Mouse (Mus musculus) CH12.LX (cell line): ENCODE results near the gene Cabp1. TPM values are rescaled to one million over a fixed set of nuclear protein-coding genes. Genes with fewer than 3 reads are reported as not detected.

Experiments used
- DNase-seq: peaks from one replicate; pipeline ENCODE4 v3.0.0-alpha.2; 2013; ENCODE audit errors: extremely low read depth
- H3K27ac ChIP-seq: 2 replicates; pipeline ENCODE4 v1.5.1; 2012; ENCODE audit warnings: low read depth, mild to moderate bottlenecking, control low read depth, moderate library complexity; ENCODE audit not compliant: insufficient read depth
- H3K27me3 ChIP-seq: replicated peaks from 2 replicates; pipeline ENCODE3; 2012; ENCODE audit warnings: inconsistent platforms
- H3K36me3 ChIP-seq, 2 experiments: replicated peaks in 1 of 2; 2 replicates each; pipeline versions ENCODE3 to v1.6.1; 2012; ENCODE audit warnings: inconsistent platforms in 1 of 2, low read length in 1 of 2, mild to moderate bottlenecking in 1 of 2, mixed read lengths in 1 of 2, moderate library complexity in 1 of 2; ENCODE audit not compliant: control insufficient read depth in 1 of 2, insufficient read depth in 1 of 2
- H3K4me1 ChIP-seq, 2 experiments: 2 replicates each; pipeline ENCODE4 v1.6.1; 2012; ENCODE audit warnings: inconsistent platforms in 1 of 2, moderate library complexity in 1 of 2; ENCODE audit not compliant: insufficient read depth in 2 of 2, control insufficient read depth in 1 of 2
- H3K4me2 ChIP-seq: 2 replicates; pipeline ENCODE4 v1.6.1; 2012; ENCODE audit warnings: low read depth, mild to moderate bottlenecking, control low read depth; ENCODE audit not compliant: poor library complexity, insufficient read depth, severe bottlenecking
- H3K4me3 ChIP-seq, 3 experiments: fragments of 150-350 bp in 1 of 3; sonication (generic) in 1 of 3; replicated peaks in 1 of 3; 2 replicates each; pipeline versions ENCODE3 to v1.5.1; 2011 to 2012; ENCODE audit warnings: low read depth in 2 of 3, low read length in 2 of 3, mild to moderate bottlenecking in 2 of 3, moderate library complexity in 2 of 3, control low read depth in 1 of 3, improper control_type of control experiment in 1 of 3, inconsistent platforms in 1 of 3, mixed read lengths in 1 of 3; ENCODE audit not compliant: poor library complexity in 1 of 3
- H3K79me2 ChIP-seq: replicated peaks from 2 replicates; pipeline ENCODE4 v1.6.1; 2012; ENCODE audit warnings: mild to moderate bottlenecking, moderate library complexity; ENCODE audit not compliant: control insufficient read depth, poor library complexity, insufficient read depth, severe bottlenecking; ENCODE audit errors: extremely low read depth
- H3K9ac ChIP-seq: 2 replicates; pipeline ENCODE4 v1.6.1; 2012; ENCODE audit warnings: low read depth, mild to moderate bottlenecking, control low read depth, moderate library complexity; ENCODE audit not compliant: insufficient read depth
- H3K9me3 ChIP-seq: replicated peaks from 2 replicates; pipeline ENCODE3; 2012; ENCODE audit warnings: low read length, inconsistent platforms, mixed read lengths
- BHLHE40 ChIP-seq: IDR thresholded peaks from 2 replicates; pipeline ENCODE4 v1.6.1; 2011; ENCODE audit warnings: mild to moderate bottlenecking, low read depth, low read length, improper control_type of control experiment
- CHD1 ChIP-seq: IDR thresholded peaks from 2 replicates; pipeline ENCODE4 v1.6.1; 2012; ENCODE audit warnings: low read depth, low read length, improper control_type of control experiment, inconsistent platforms
- CHD2 ChIP-seq: IDR thresholded peaks from 2 replicates; pipeline ENCODE4 v1.6.1; 2011; ENCODE audit warnings: low read length, improper control_type of control experiment
- CTCF ChIP-seq, 2 experiments: IDR thresholded peaks in 1 of 2; conservative IDR thresholded peaks in 1 of 2; 2 replicates each; pipeline ENCODE4 v1.5.1; 2011 to 2012; ENCODE audit warnings: low read depth in 2 of 2, low read length in 2 of 2, improper control_type of control experiment in 1 of 2, inconsistent platforms in 1 of 2, mild to moderate bottlenecking in 1 of 2, moderate library complexity in 1 of 2
- E2F4 ChIP-seq: IDR thresholded peaks from 2 replicates; pipeline ENCODE4 v1.6.1; 2011; ENCODE audit warnings: low read depth, low read length, improper control_type of control experiment; ENCODE audit not compliant: insufficient replicate concordance
- ELF1 ChIP-seq: IDR thresholded peaks from 2 replicates; pipeline ENCODE4 v1.6.1; 2014; ENCODE audit warnings: low read depth, mild to moderate bottlenecking, inconsistent platforms, low read length, improper control_type of control experiment
- EP300 ChIP-seq: IDR thresholded peaks from 2 replicates; pipeline ENCODE4 v1.6.1; 2011; ENCODE audit warnings: low read length, improper control_type of control experiment
- ETS1 ChIP-seq: conservative IDR thresholded peaks from 2 replicates; pipeline ENCODE4 v1.6.1; 2012; ENCODE audit warnings: low read depth, mild to moderate bottlenecking, inconsistent platforms, low read length, improper control_type of control experiment, moderate library complexity
- GABPA ChIP-seq: IDR thresholded peaks from 2 replicates; pipeline ENCODE4 v1.6.1; 2012; ENCODE audit warnings: low read depth, low read length, improper control_type of control experiment, inconsistent platforms; ENCODE audit not compliant: insufficient replicate concordance
- HCFC1 ChIP-seq: IDR thresholded peaks from 2 replicates; pipeline ENCODE4 v1.6.1; 2012; ENCODE audit warnings: low read depth, mild to moderate bottlenecking, inconsistent platforms, low read length, improper control_type of control experiment
- IRF4 ChIP-seq: IDR thresholded peaks from 2 replicates; pipeline ENCODE4 v1.6.1; 2014; ENCODE audit warnings: low read depth, mild to moderate bottlenecking, inconsistent platforms, low read length, improper control_type of control experiment
- JUN ChIP-seq: IDR thresholded peaks from 2 replicates; pipeline ENCODE4 v1.6.1; 2011; ENCODE audit warnings: low read depth, mild to moderate bottlenecking, low read length, improper control_type of control experiment, moderate library complexity; ENCODE audit not compliant: insufficient read depth
- JUND ChIP-seq: conservative IDR thresholded peaks from 2 replicates; pipeline ENCODE4 v1.6.1; 2011; ENCODE audit warnings: low read depth, low read length, improper control_type of control experiment
- KAT2A ChIP-seq: IDR thresholded peaks from 2 replicates; pipeline ENCODE4 v1.6.1; 2012; ENCODE audit warnings: low read length, improper control_type of control experiment, inconsistent platforms; ENCODE audit not compliant: insufficient replicate concordance
- MAFK ChIP-seq: IDR thresholded peaks from 2 replicates; pipeline ENCODE4 v1.6.1; 2011; ENCODE audit warnings: low read length, improper control_type of control experiment; ENCODE audit not compliant: insufficient replicate concordance
- MAX ChIP-seq: IDR thresholded peaks from 2 replicates; pipeline ENCODE4 v1.6.1; 2011; ENCODE audit warnings: low read length, improper control_type of control experiment
- MAZ ChIP-seq: IDR thresholded peaks from 2 replicates; pipeline ENCODE4 v1.6.1; 2012; ENCODE audit warnings: low read depth, mild to moderate bottlenecking, inconsistent platforms, low read length, improper control_type of control experiment, moderate library complexity
- MEF2A ChIP-seq: IDR thresholded peaks from 2 replicates; pipeline ENCODE4 v1.6.1; 2014; ENCODE audit warnings: low read depth, mild to moderate bottlenecking, inconsistent platforms, low read length, improper control_type of control experiment, borderline replicate concordance
- MXI1 ChIP-seq: IDR thresholded peaks from 2 replicates; pipeline ENCODE4 v1.6.1; 2011; ENCODE audit warnings: mild to moderate bottlenecking, low read depth, low read length, improper control_type of control experiment
- MYC ChIP-seq: IDR thresholded peaks from 2 replicates; pipeline ENCODE4 v1.6.1; 2011; ENCODE audit warnings: low read depth, mild to moderate bottlenecking, improper control_type of control experiment, low read length
- NELFE ChIP-seq: IDR thresholded peaks from 2 replicates; pipeline ENCODE4 v1.6.1; 2011; ENCODE audit warnings: low read depth, low read length, improper control_type of control experiment
- NRF1 ChIP-seq: IDR thresholded peaks from 2 replicates; pipeline ENCODE4 v1.6.1; 2014; ENCODE audit warnings: low read depth, mild to moderate bottlenecking, inconsistent platforms, low read length, improper control_type of control experiment, moderate library complexity
- PAX5 ChIP-seq: IDR thresholded peaks from 2 replicates; pipeline ENCODE4 v1.6.1; 2012; ENCODE audit warnings: low read length, inconsistent platforms, mixed read lengths
- POLR2A ChIP-seq: IDR thresholded peaks from 2 replicates; pipeline ENCODE4 v1.6.1; 2011; ENCODE audit warnings: low read depth, mild to moderate bottlenecking, improper control_type of control experiment, low read length
- POLR2AphosphoS2 ChIP-seq: IDR thresholded peaks from 2 replicates; pipeline ENCODE4 v1.6.1; 2011; ENCODE audit warnings: low read depth, low read length, improper control_type of control experiment
- RAD21 ChIP-seq: IDR thresholded peaks from 2 replicates; pipeline ENCODE4 v1.6.1; 2011; ENCODE audit warnings: low read depth, mild to moderate bottlenecking, low read length, improper control_type of control experiment, moderate library complexity
- RCOR1 ChIP-seq: conservative IDR thresholded peaks from 2 replicates; pipeline ENCODE4 v1.6.1; 2012; ENCODE audit warnings: low read depth, mild to moderate bottlenecking, inconsistent platforms, low read length, improper control_type of control experiment
- SIN3A ChIP-seq: IDR thresholded peaks from 2 replicates; pipeline ENCODE4 v1.6.1; 2012; ENCODE audit warnings: low read length, improper control_type of control experiment, inconsistent platforms
- SMC3 ChIP-seq: IDR thresholded peaks from 2 replicates; pipeline ENCODE4 v1.6.1; 2011; ENCODE audit warnings: low read depth, low read length, improper control_type of control experiment
- TBP ChIP-seq: conservative IDR thresholded peaks from 2 replicates; pipeline ENCODE4 v1.6.1; 2011; ENCODE audit warnings: low read depth, low read length, improper control_type of control experiment
- TCF12 ChIP-seq: IDR thresholded peaks from 2 replicates; pipeline ENCODE4 v1.6.1; 2014; ENCODE audit warnings: low read depth, mild to moderate bottlenecking, inconsistent platforms, low read length, improper control_type of control experiment
- UBTF ChIP-seq: IDR thresholded peaks from 2 replicates; pipeline ENCODE4 v1.6.1; 2012; ENCODE audit warnings: low read depth, mild to moderate bottlenecking, inconsistent platforms, low read length, improper control_type of control experiment, moderate library complexity
- USF1 ChIP-seq: IDR thresholded peaks from 2 replicates; pipeline ENCODE4 v1.6.1; 2014; ENCODE audit warnings: low read depth, mild to moderate bottlenecking, inconsistent platforms, low read length, improper control_type of control experiment
- USF2 ChIP-seq: conservative IDR thresholded peaks from 2 replicates; pipeline ENCODE4 v1.6.1; 2011; ENCODE audit warnings: low read depth, low read length, improper control_type of control experiment
- ZC3H11A ChIP-seq: IDR thresholded peaks from 2 replicates; pipeline ENCODE4 v1.6.1; 2012; ENCODE audit warnings: low read depth, mild to moderate bottlenecking, inconsistent platforms, low read length, improper control_type of control experiment
- ZKSCAN1 ChIP-seq: IDR thresholded peaks from 2 replicates; pipeline ENCODE4 v1.6.1; 2012; ENCODE audit warnings: low read depth, inconsistent platforms, low read length, improper control_type of control experiment, borderline replicate concordance
- ZMIZ1 ChIP-seq: IDR thresholded peaks from 2 replicates; pipeline ENCODE4 v1.6.1; 2012; ENCODE audit warnings: low read depth, mild to moderate bottlenecking, inconsistent platforms, low read length, improper control_type of control experiment
- ZNF384 ChIP-seq: IDR thresholded peaks from 2 replicates; pipeline ENCODE4 v1.6.1; 2012; ENCODE audit warnings: low read depth, low read length, improper control_type of control experiment, inconsistent platforms
- dilution Hi-C: fragments of 300-500 bp; cut with MboI; formaldehyde crosslinking; loops from 2 replicates; pipeline ENCODE4 v1.14.3; 2020; ENCODE audit warnings: low sequenced_read_pairs; ENCODE audit not compliant: extremely low pct_unique_long_range_greater_than_20kb, extremely low pct_ligation_motif_present
- in situ Hi-C: fragments of 300-500 bp; cut with MboI; formaldehyde crosslinking; loops from 3 replicates; pipeline ENCODE4 v1.14.3; 2019; ENCODE audit warnings: low sequenced_read_pairs, low pct_ligation_motif_present, low pct_unique_long_range_greater_than_20kb, mixed read lengths
- polyA plus RNA-seq: library from polyadenylated mRNA; unstranded; fragments of >175 nt; gene quantifications from 2 replicates; pipeline ENCODE4 v1.2.1, GENCODE M21; 2012; ENCODE audit warnings: low read depth; ENCODE audit not compliant: insufficient read length
- total RNA-seq, 2 experiments: library from RNA; depleted of rRNA; stranded (reverse); fragments of 300-350 nt in 1 of 2; fragments of >200 nt in 1 of 2; gene quantifications; 2 replicates each; pipeline ENCODE4 v1.2.3; 2012 to 2014

Cabp1 gene
- total and polyA plus RNA-seq, 3 experiments: 0.59 to 1.8 (median 1.7) TPM

GRCm38 (mm10) chr5:115237803-115238728, 43.9 kb upstream of the Cabp1 start:
- in situ Hi-C loops: loop anchor here (5.0 kb wide), 2 partner anchors 111 to 261 kb away; no protein-coding TSS in a partner anchor
- peak overlapping the region; percentile 12 for H3K27ac ChIP-seq
- no peaks in the 10 kb centered on the region for H3K9me3 ChIP-seq
- peaks cover 0 to 9% of the 10 kb centered on the region in 2 experiments; a peak in 2 of 4 replicates for H3K4me1 ChIP-seq
- peaks cover 34 to 38% of the 10 kb centered on the region in 2 experiments for H3K36me3 ChIP-seq
- no peaks in the 10 kb centered on the region for H3K27me3 ChIP-seq
- peak overlapping the region; percentile 87 for H3K4me2 ChIP-seq
- peak overlapping the region; percentile 54 to 95 (median 90) for H3K4me3 ChIP-seq
- dilution Hi-C loops: no loop called here
- DNase-seq: peak; percentile 90
- no peak for TF ChIP-seq ZKSCAN1
- TF ChIP-seq JUN: no peak
- TF ChIP-seq MAZ: no peak
- peak; percentile 58 for TF ChIP-seq ELF1
- no peak for TF ChIP-seq CHD2
- no peak; the same call in none of the 2 replicates for TF ChIP-seq POLR2AphosphoS2
- no peak for TF ChIP-seq ZC3H11A
- TF ChIP-seq MEF2A: no peak; the same call in 1 of the 2 replicates
- TF ChIP-seq CTCF (conservative IDR thresholded peaks at IDR 0.05 in 1 of 2, IDR thresholded peaks at IDR 0.05 in 1 of 2; ENCODE audit: low read depth in 2 of 2, low read length in 2 of 2): peak in 1 of 2 experiments; percentile 13; a peak in 1 of 4 replicates
- TF ChIP-seq NRF1: peak; percentile 94
- no peak for TF ChIP-seq GABPA
- TF ChIP-seq MYC: 0 out of 2 replicates have a peak, but pooled peaks have one; percentile 19
- no peak for TF ChIP-seq SMC3
- 0 out of 2 replicates have a peak, but pooled peaks have one; percentile 25 for TF ChIP-seq UBTF
- TF ChIP-seq TCF12: peak; percentile 75; the same call in 1 of the 2 replicates
- TF ChIP-seq NELFE: peak; percentile 84
- TF ChIP-seq E2F4: no peak
- TF ChIP-seq IRF4: peak; percentile 55; the same call in 1 of the 2 replicates
- TF ChIP-seq RAD21: no peak
- no peak for TF ChIP-seq BHLHE40
- TF ChIP-seq MAX: peak; percentile 77; the same call in 1 of the 2 replicates
- TF ChIP-seq MXI1: peak; percentile 89
- no peak for TF ChIP-seq JUND
- no peak for TF ChIP-seq EP300
- no peak for TF ChIP-seq CHD1
- no peak for TF ChIP-seq ETS1
- no peak for TF ChIP-seq KAT2A
- TF ChIP-seq MAFK: no peak
- no peak for TF ChIP-seq USF1
- TF ChIP-seq USF2: no peak
- peak; percentile 89 for TF ChIP-seq POLR2A
- peak; percentile 69; the same call in 1 of the 2 replicates for TF ChIP-seq TBP
- TF ChIP-seq SIN3A: peak; percentile 30
- peak; percentile 89 for TF ChIP-seq ZMIZ1
- TF ChIP-seq ZNF384: no peak
- no peak for TF ChIP-seq PAX5
- TF ChIP-seq RCOR1: no peak
- TF ChIP-seq HCFC1: peak; percentile 68
- peak overlapping the region; percentile 54 for H3K9ac ChIP-seq
- H3K79me2 ChIP-seq: peaks cover 19% of the 10 kb centered on the region
